Mouse (Mus musculus): ENCODE results near the gene Tnk1. TPM values are rescaled to one million over a fixed set of nuclear protein-coding genes. Genes with fewer than 3 reads are reported as not detected.
A peak's percentile ranks its signal among the peaks of the same experiment; 100 is the strongest.

Tnk1 gene
- polyA plus RNA-seq, 1 experiment from 2014 or later, result 0.89 TPM

DNA sequence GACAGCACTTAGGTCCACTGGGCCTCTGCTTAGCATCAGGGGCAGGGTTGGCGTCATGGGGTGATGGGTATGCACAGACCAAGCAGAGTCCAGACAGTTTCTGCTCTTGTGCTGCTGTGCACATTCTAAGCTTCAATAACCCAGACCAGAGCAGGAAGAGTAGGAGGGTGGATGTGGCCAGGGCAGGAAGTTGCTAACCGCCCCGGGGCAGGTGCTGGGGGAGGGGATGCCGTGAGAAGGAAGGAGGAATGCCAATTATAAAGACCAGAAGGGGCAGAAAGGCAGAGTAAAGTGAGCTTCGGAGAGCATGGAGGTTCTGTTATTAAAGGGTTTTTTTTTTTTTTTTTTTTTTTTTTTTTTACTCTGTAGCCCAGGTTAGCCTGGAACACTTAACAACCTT is 36.1 kb upstream of the Tnk1 start:
- DNase-seq (ENCODE audit: low spot score) (no peak), ATAC-seq (ENCODE audit: insufficient number of reproducible peaks, low FRiP score, low TSS enrichment, low read depth) (no peak)
- no peak overlapping the region for H3K4me2 ChIP-seq (ENCODE audit: low read depth, severe bottlenecking)
- WGBS, result 70% methylated on average over 5 of the region's 5 CpGs
- peaks cover 7% of the 10 kb centered on the region for H3K4me1 ChIP-seq (ENCODE audit: control insufficient read depth, insufficient read depth, low read length)
- H3K36me3 ChIP-seq (ENCODE audit: control insufficient read depth, insufficient read depth, low read length), result no peaks in the 10 kb centered on the region
- H3K27me3 ChIP-seq (ENCODE audit: control insufficient read depth, insufficient read depth, low read length), result no peaks in the 10 kb centered on the region
- no peak overlapping the region for H3K9ac ChIP-seq (ENCODE audit: low read length)
- no peaks in the 10 kb centered on the region for H3K9me3 ChIP-seq (ENCODE audit: control insufficient read depth, low read length)
- no peak overlapping the region for H3K27ac ChIP-seq (replicated peaks; ENCODE audit: low read depth, low read length)
- no peak overlapping the region for H3K4me3 ChIP-seq (ENCODE audit: low read depth, low read length)

DNA sequence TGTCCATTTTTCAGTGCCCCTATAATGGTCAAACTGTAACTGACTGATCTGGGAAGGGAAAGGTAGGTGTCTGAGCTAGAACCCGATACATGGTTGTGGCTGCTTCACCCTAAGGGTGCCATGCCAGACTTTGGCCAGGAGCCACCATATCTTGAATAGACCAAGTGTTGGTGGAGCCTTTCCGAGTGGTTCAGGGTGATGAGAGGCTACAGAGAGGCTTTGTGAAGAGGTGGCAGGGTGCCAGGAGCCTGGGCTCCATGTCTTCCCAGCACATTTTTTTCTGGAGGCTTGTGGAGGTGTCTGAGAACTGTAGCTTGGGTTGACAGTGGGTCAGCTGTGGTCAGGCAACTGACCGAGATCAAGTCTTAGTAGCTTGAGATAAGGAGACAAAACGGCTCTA is 33.0 kb upstream of the Tnk1 start:
- no peaks in the 10 kb centered on the region for H3K9me3 ChIP-seq (ENCODE audit: control insufficient read depth, low read length)
- H3K27me3 ChIP-seq (ENCODE audit: control insufficient read depth, insufficient read depth, low read length), result no peaks in the 10 kb centered on the region
- no peak overlapping the region for H3K27ac ChIP-seq (replicated peaks; ENCODE audit: low read depth, low read length)
- H3K4me1 ChIP-seq (ENCODE audit: control insufficient read depth, insufficient read depth, low read length), result no peaks in the 10 kb centered on the region
- WGBS, result 83% methylated on average over 4 of the region's 4 CpGs
- no peak overlapping the region for H3K9ac ChIP-seq (ENCODE audit: low read length)
- H3K4me2 ChIP-seq (ENCODE audit: low read depth, severe bottlenecking), result no peak overlapping the region
- H3K4me3 ChIP-seq (ENCODE audit: low read depth, low read length), result no peak overlapping the region
- H3K36me3 ChIP-seq (ENCODE audit: control insufficient read depth, insufficient read depth, low read length), result no peaks in the 10 kb centered on the region
- no peak for ATAC-seq (ENCODE audit: insufficient number of reproducible peaks, low FRiP score, low TSS enrichment, low read depth)
- no peak for DNase-seq (ENCODE audit: low spot score)

DNA sequence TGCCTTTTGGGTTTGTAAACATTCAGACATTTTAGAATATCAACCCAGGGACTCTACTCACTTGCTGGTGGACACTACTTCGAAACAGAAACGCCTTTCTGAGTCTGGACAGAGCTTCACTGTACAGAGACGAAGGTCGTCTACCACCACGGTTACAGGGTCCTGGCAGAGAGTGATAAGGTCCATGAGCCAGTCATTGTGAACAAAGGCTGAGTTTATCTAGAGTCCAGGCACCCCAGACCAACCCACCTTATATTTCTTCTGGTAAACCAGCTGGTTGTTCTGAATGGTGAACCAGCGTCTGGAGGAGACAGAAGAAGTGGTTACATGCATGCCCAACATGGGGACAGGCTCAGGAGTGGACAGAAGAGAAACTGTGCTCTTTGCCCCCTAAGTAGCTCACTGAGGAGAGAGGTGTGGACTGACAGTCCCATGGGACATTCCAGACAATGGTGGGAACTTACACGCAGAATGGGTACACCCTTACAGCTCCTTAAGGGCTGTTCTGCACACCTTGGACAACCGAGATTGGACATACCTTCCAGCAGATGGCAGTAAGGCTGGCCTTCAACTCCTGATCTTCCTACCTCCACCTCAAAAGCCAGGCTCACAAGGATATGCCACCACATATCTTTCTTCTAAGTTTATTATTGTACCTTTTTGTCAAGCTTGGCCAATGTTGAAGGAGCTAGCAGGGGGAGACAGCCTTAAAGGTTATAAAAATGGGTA is 28.5 kb upstream of the Tnk1 start:
- WGBS, result 78% methylated on average over 8 of the region's 8 CpGs
- DNase-seq (ENCODE audit: low spot score), result no peak
- H3K4me2 ChIP-seq (ENCODE audit: low read depth, severe bottlenecking), result no peak overlapping the region
- H3K9ac ChIP-seq (ENCODE audit: low read length), result no peak overlapping the region
- ATAC-seq (ENCODE audit: insufficient number of reproducible peaks, low FRiP score, low TSS enrichment, low read depth), result no peak
- no peaks in the 10 kb centered on the region for H3K27me3 ChIP-seq (ENCODE audit: control insufficient read depth, insufficient read depth, low read length)
- H3K9me3 ChIP-seq (ENCODE audit: control insufficient read depth, low read length), result no peaks in the 10 kb centered on the region
- H3K4me1 ChIP-seq (ENCODE audit: control insufficient read depth, insufficient read depth, low read length), result no peaks in the 10 kb centered on the region
- H3K36me3 ChIP-seq (ENCODE audit: control insufficient read depth, insufficient read depth, low read length), result no peaks in the 10 kb centered on the region
- no peak overlapping the region for H3K4me3 ChIP-seq (ENCODE audit: low read depth, low read length)
- no peak overlapping the region for H3K27ac ChIP-seq (replicated peaks; ENCODE audit: low read depth, low read length)

DNA sequence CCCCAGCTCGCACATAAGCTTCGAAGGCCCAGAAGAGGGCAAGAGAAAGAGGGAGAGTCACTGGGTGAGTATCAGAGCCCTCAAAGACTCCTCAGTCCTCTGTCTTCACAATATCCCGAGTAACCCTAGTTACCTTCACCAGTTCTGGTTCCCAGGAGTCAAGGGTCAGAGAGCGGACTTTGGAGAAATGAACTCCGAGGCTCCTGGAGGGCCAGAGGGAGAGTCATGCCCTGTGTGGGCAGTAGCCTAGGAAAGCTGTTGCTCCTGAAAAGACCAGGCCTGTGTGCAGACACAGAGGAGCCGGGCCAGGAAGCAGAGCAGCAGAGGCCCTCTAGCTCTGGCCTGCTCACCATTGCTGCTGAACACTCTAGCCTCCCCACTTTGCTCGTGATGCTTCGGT is 26.1 kb upstream of the Tnk1 start:
- no peak overlapping the region for H3K4me3 ChIP-seq (ENCODE audit: low read depth, low read length)
- 86% methylated on average over 8 of the region's 8 CpGs for WGBS
- H3K27ac ChIP-seq (replicated peaks; ENCODE audit: low read depth, low read length), result no peak overlapping the region

DNA sequence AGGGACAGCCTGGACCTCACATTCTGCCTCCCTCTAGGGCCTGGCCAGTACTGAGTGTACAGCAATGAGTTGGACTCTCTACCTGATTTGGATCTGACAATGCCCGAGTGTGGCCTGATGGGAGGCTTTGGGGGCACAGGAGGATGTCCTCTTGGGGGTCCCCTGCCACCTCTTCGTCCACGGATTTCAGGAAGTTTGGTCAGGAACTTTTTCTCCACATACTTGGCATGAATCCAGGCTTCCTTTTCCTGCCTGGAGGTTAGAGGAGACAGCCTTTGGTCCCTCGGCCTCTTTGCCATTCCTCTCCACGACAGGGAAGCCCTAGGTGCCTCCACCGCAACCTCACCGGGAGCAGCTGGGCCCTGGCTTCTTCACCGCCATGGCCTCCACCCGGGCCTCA is 25.7 kb upstream of the Tnk1 start:
- H3K36me3 ChIP-seq (ENCODE audit: control insufficient read depth, insufficient read depth, low read length), result no peaks in the 10 kb centered on the region
- DNase-seq (ENCODE audit: low spot score) (no peak), ATAC-seq (ENCODE audit: insufficient number of reproducible peaks, low FRiP score, low TSS enrichment, low read depth) (no peak)
- no peaks in the 10 kb centered on the region for H3K9me3 ChIP-seq (ENCODE audit: control insufficient read depth, low read length)
- 85% methylated on average over 9 of the region's 9 CpGs for WGBS
- H3K4me1 ChIP-seq (ENCODE audit: control insufficient read depth, insufficient read depth, low read length), result peaks cover 11% of the 10 kb centered on the region
- H3K27me3 ChIP-seq (ENCODE audit: control insufficient read depth, insufficient read depth, low read length), result no peaks in the 10 kb centered on the region
- no peak overlapping the region for H3K27ac ChIP-seq (replicated peaks; ENCODE audit: low read depth, low read length)
- H3K4me3 ChIP-seq (ENCODE audit: low read depth, low read length), result no peak overlapping the region
- no peak overlapping the region for H3K9ac ChIP-seq (ENCODE audit: low read length)
- H3K4me2 ChIP-seq (ENCODE audit: low read depth, severe bottlenecking), result no peak overlapping the region

More for the DNA sequence above, 26.1 kb upstream of the Tnk1 start:
- Histone ChIP-seq H3K9ac (ENCODE audit: low read length) (no peak overlapping the region), H3K9me3 (ENCODE audit: control insufficient read depth, low read length) (no peaks in the 10 kb centered on the region), H3K4me1 (ENCODE audit: control insufficient read depth, insufficient read depth, low read length) (peaks cover 7% of the 10 kb centered on the region), H3K4me2 (ENCODE audit: low read depth, severe bottlenecking) (no peak overlapping the region), H3K27me3 (ENCODE audit: control insufficient read depth, insufficient read depth, low read length) (no peaks in the 10 kb centered on the region), H3K36me3 (ENCODE audit: control insufficient read depth, insufficient read depth, low read length) (no peaks in the 10 kb centered on the region)
- DNase-seq (ENCODE audit: low spot score) (no peak), ATAC-seq (ENCODE audit: insufficient number of reproducible peaks, low FRiP score, low TSS enrichment, low read depth) (no peak)

DNA sequence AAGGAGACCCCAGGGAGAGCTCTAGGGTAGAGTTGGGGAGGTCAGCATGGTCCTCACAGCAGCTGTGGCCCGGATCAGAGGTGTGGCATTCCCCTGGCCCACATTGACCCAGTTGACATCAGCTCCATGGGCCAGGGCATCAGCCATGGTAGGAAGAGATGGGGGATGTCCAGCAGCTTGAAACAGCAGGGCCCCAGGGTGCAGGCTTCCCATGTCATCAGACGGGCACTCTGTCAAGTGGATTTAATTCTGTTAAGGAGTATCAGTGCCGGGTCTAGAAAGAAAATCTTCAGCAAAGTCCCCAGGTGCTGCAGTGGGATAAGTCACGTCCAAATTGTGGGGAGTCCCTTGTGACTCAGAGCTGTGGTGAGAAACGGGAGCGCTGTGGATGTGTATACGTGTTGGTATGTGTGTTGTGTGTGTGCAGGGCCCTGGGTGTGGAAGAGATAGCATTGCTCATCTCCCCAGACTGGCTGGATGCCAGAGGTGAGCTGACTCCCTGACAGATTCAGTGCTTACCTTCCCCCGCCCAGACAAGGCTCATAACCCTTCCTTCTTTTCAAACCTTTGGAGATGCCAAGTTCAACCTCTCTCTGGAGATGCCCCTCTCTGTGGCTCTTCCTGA is 25.1 kb upstream of the Tnk1 start:
- H3K27ac ChIP-seq (replicated peaks; ENCODE audit: low read depth, low read length), result no peak overlapping the region
- DNase-seq (ENCODE audit: low spot score) (no peak), ATAC-seq (ENCODE audit: insufficient number of reproducible peaks, low FRiP score, low TSS enrichment, low read depth) (no peak)
- 88% methylated on average over 8 of the region's 8 CpGs for WGBS
- H3K9ac ChIP-seq (ENCODE audit: low read length), result no peak overlapping the region
- H3K9me3 ChIP-seq (ENCODE audit: control insufficient read depth, low read length), result no peaks in the 10 kb centered on the region
- peaks cover 12% of the 10 kb centered on the region for H3K4me1 ChIP-seq (ENCODE audit: control insufficient read depth, insufficient read depth, low read length)
- no peak overlapping the region for H3K4me2 ChIP-seq (ENCODE audit: low read depth, severe bottlenecking)
- no peaks in the 10 kb centered on the region for H3K27me3 ChIP-seq (ENCODE audit: control insufficient read depth, insufficient read depth, low read length)
- H3K36me3 ChIP-seq (ENCODE audit: control insufficient read depth, insufficient read depth, low read length), result no peaks in the 10 kb centered on the region
- H3K4me3 ChIP-seq (ENCODE audit: low read depth, low read length), result no peak overlapping the region

DNA sequence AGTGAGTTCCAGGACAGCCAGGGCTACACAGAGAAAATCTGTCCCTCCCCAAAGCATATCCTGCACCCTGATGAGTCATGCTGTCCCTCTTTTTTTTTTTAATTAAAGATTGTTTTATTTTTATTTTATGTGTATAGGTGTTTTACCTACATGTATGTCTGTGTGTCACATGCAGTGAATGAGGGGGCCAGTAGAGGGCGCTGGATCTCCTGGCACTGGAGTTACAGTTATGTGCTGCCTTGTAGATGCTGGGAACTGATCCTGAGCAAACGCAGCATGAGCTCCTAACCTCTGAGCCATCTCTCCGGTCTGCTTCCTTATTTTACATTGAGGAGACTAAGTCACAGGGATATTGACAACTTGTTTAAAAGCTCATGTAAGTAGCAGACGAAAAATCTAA is 24.5 kb upstream of the Tnk1 start:
- Histone ChIP-seq H3K9me3 (ENCODE audit: control insufficient read depth, low read length) (no peaks in the 10 kb centered on the region), H3K9ac (ENCODE audit: low read length) (no peak overlapping the region), H3K27ac (replicated peaks; ENCODE audit: low read depth, low read length) (no peak overlapping the region), H3K36me3 (ENCODE audit: control insufficient read depth, insufficient read depth, low read length) (no peaks in the 10 kb centered on the region), H3K4me3 (ENCODE audit: low read depth, low read length) (no peak overlapping the region), H3K4me2 (ENCODE audit: low read depth, severe bottlenecking) (no peak overlapping the region), H3K4me1 (ENCODE audit: control insufficient read depth, insufficient read depth, low read length) (peaks cover 12% of the 10 kb centered on the region), H3K27me3 (ENCODE audit: control insufficient read depth, insufficient read depth, low read length) (no peaks in the 10 kb centered on the region)
- DNase-seq (ENCODE audit: low spot score) (peak; percentile 57), ATAC-seq (ENCODE audit: insufficient number of reproducible peaks, low FRiP score, low TSS enrichment, low read depth) (no peak)
- WGBS, result 60% methylated on average over 4 of the region's 4 CpGs

DNA sequence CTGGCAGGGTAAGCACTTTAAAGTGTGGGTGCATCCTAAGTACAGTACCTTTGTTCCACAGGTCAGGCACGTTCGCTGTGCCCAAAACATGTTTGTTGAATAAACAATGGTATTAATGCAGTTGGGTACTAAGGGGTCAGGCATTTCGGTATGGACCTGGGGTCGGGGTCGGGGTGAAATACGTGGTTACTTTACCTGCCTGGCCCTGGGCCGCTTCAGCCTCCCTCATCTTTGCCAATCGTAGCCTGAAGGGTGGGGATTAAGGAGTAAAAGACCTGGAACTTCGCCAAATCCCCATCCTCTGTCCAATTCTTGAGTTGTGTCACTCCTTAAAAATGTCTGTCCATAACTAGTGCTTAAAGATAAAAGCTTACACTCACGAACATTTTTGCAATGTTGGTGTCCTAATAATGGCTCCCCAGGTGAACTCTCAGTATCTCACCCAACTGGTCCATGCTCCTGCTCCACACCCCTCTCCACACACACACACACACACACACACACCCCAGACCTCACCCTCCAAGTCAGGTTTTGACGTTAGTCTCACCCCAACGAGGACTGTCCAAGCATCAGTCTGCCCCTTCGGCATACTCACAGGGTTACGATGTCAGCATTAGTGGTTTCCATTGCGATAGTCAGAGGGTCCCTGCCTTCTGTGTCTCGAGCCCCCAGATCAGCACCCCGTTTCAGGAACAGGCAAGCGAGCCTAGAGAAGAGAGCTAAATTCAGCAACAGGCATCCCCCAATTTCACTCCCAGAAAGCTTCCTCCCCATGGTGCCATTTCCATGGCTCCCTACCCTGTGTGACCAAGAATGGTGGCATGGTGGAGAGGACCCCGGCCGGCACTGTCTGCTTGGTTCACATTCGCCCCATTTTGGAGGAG is 23.5 kb upstream of the Tnk1 start:
- Histone ChIP-seq H3K4me2 (ENCODE audit: low read depth, severe bottlenecking) (peak overlapping the region; percentile 83), H3K4me3 (ENCODE audit: low read depth, low read length) (peak overlapping the region; percentile 38), H3K9ac (ENCODE audit: low read length) (peak overlapping the region; percentile 32), H3K27ac (replicated peaks; ENCODE audit: low read depth, low read length) (no peak overlapping the region), H3K36me3 (ENCODE audit: control insufficient read depth, insufficient read depth, low read length) (no peaks in the 10 kb centered on the region), H3K27me3 (ENCODE audit: control insufficient read depth, insufficient read depth, low read length) (no peaks in the 10 kb centered on the region), H3K4me1 (ENCODE audit: control insufficient read depth, insufficient read depth, low read length) (peaks cover 12% of the 10 kb centered on the region), H3K9me3 (ENCODE audit: control insufficient read depth, low read length) (no peaks in the 10 kb centered on the region)
- 62% methylated on average over 21 of the region's 21 CpGs for WGBS
- DNase-seq (ENCODE audit: low spot score), result no peak
- no peak for ATAC-seq (ENCODE audit: insufficient number of reproducible peaks, low FRiP score, low TSS enrichment, low read depth)

Measured in limb, embryonic 11.5 days (tissue).